Mouse (Mus musculus): ENCODE data around the gene A630089N07Rik.
"Not testable (repeated sequence)": the region's sequence is repeated elsewhere in the genome, so short reads cannot be mapped to it uniquely, and the experiment has no call there.

The A630089N07Rik gene

GRCm38 (mm10) chr16:98081889-98082818 lies at the start of gene A630089N07Rik:
A630089N07Rik (minus strand) TSS chr16:98082450.
- in situ Hi-C loops (cut with MboI; ENCODE audit: low sequenced_read_pairs): not testable (repeated sequence)

DNA sequence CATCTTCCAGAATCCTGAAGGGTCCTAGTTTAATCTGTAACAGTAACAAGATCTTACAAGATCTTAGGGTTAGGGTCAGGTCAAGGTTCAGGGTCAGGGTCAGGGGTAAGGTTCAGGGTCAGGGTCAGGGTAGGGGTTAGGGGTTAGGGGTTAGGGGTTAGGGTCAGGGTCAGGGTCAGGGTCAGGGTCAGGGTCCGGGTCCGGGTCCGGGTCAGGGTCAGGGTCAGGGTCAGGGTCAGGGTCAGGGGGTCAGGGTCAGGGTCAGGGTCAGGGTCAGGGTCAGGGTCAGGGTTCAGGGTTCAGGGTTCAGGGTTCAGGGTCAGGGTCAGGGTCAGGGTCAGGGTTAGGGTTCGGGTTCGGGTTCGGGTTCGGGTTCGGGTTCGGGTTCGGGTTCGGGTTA lies 24.9 kb upstream of the A630089N07Rik start:
- in situ Hi-C loops (cut with MboI; ENCODE audit: low sequenced_read_pairs): no loop called here

DNA sequence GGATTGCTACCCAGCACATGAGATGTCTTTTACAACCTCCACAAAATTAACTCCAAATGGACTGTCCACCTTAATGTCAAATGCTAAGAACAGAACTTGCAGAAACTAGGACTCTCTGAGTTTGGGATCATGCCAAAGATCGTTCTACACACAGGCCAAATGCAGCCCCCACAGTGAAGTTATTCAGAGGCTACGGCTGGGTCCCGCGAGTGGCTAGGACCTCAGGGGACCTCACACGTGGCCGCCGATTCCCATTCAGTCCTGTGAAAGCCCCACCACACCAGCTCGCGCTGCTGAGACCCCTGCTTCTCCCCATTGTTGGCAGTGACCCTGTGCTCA lies 731 bp downstream of the A630089N07Rik start:
- in situ Hi-C loops (cut with MboI; ENCODE audit: low sequenced_read_pairs): not testable (repeated sequence)

DNA sequence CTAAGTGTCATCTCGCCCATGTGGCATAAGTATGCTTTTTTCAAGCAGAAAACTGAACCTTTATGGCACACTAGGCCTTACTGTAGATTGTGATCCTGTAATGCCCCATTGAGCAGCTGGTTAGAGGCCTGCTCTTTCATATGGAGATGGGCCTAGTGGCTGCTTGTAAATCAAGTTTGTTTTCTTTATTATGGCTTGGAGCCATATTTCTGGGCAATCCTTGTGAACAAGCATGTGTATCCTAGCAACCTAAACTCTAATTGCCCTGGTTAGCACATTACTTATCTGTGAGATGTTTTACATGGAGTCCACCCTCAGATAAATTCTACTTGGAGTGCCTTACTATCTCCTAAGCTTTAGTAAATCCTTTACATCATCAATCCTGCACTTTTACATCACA lies 1.1 kb downstream of the A630089N07Rik start:
- in situ Hi-C loops (cut with MboI; ENCODE audit: low sequenced_read_pairs): not testable (repeated sequence)

GRCm38 (mm10) chr16:98079382-98079781 lies 2.9 kb downstream of the A630089N07Rik start:
- in situ Hi-C loops (cut with MboI; ENCODE audit: low sequenced_read_pairs): not testable (repeated sequence)

GRCm38 (mm10) chr16:98041676-98042075 lies 40.6 kb downstream of the A630089N07Rik start:
- in situ Hi-C loops (cut with MboI; ENCODE audit: low sequenced_read_pairs): no loop called here

DNA sequence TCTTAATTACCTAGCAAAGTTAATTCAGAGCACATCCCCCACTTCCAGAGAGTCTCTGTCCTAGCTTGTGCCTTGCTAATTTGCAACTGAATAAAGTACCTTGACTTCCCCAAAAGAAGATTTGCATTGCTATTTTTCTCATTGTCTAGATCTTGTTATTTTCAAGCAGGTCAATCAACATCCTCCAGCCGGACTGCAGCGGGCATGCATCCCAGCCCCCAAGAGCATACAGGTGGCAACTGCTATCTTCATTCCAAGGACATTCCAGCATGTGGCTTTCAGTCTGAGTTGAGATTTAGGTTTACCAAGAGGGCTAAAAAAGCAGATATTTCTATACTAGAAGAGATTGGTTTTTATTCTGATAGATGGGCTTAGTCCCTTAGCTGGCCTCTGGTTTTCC lies 47.3 kb downstream of the A630089N07Rik start:
- in situ Hi-C loops (cut with MboI; ENCODE audit: low sequenced_read_pairs): not testable (repeated sequence)

DNA sequence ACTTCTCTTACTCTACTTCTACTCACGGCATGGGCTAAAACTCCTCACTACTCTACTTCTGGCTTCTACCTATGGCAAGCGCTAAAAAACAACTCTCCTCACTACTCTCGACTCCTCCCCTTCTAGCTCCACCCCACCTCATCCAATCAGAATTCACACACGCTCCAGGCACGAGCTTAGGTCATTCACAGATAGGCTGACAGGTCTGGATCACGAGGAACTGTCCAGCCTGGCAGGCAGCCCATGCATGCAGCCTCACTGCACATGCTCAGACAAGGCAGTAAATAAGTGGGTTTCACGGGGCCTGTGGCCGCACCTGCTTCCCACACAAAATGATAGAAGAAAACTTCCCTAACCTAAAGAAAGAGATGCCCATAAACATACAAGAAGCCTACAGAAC lies 56.1 kb downstream of the A630089N07Rik start:
- in situ Hi-C loops (cut with MboI; ENCODE audit: low sequenced_read_pairs): not testable (repeated sequence)

GRCm38 (mm10) chr16:98022657-98023345 lies 59.4 kb downstream of the A630089N07Rik start:
- in situ Hi-C loops (cut with MboI; ENCODE audit: low sequenced_read_pairs): no loop called here

- in situ Hi-C loops (cut with MboI; ENCODE audit: low sequenced_read_pairs): no loop called here
These were observed 60.2 kb downstream of the A630089N07Rik start for GRCm38 (mm10) chr16:98022081-98022480.

GRCm38 (mm10) chr16:97997383-97997731 lies 84.9 kb downstream of the A630089N07Rik start:
- in situ Hi-C loops (cut with MboI; ENCODE audit: low sequenced_read_pairs): not testable (repeated sequence)

DNA sequence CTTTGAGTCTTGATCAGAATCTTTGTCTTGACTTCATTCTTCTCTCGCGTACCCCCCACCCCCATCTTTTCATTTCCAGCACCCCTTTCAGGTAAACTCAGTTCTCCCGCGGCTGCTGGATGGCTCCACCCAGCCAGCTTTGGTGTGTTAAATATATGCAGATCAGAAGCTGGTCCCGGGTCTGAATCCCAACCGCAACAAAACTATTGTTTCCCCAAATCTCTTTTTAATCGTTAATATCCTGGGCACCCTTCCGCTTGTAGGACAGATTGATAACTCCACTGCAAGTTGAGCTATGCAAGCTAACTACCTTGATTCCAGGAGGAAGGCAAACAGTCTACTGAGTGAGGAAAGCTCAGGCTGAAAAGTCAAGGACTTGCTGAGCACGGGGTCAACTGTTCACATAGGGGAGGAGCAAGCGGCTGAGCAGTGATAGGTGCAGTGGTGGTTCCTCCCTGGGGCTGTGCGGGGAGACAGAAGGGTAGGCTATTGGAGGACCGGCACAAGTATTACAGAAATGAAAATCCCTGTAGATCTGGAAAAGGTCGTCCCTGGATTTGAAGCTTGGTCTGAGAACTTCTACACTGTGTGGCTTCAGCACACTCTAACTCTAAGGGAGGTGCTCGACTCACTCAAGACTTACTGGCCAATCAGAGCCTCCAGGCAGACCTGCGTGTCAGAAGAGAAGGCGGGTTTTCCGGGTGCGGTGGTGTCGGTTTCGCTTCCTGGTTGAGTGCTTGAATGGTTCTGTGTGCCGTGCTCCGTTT lies 85.5 kb downstream of the A630089N07Rik start, which contains the start of gene B230307C23Rik:
Gene B230307C23Rik (plus strand): TSS at position 700 of the 767 bp plus-strand sequence.
- in situ Hi-C loops (cut with MboI; ENCODE audit: low sequenced_read_pairs): no loop called here

GRCm38 (mm10) chr16:97995849-97996615 lies 86.2 kb downstream of the A630089N07Rik start:
- in situ Hi-C loops (cut with MboI; ENCODE audit: low sequenced_read_pairs): no loop called here

DNA sequence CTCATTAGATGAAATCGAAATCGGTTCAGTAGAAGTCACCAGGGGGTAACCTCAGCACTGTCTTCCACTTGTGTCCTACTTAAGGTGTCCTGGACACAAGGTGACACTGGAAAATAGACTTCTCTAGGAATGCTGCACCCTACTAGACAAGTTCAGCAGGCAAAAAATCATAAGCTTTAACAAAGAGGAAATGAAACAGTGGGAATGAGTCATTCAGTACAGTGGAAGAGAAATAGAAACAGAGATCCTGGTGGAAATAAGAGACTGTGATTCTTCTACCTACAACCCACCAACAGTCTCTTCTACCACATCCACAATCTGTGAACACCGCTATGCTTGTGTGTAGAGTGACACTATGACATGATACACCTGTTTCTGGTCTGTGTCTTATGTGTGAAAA lies 89.8 kb downstream of the A630089N07Rik start:
- in situ Hi-C loops (cut with MboI; ENCODE audit: low sequenced_read_pairs): not testable (repeated sequence)

- in situ Hi-C loops (cut with MboI; ENCODE audit: low sequenced_read_pairs): no loop called here
These were observed 90.7 kb downstream of the A630089N07Rik start for GRCm38 (mm10) chr16:97991517-97991916.

- in situ Hi-C loops (cut with MboI; ENCODE audit: low sequenced_read_pairs): no loop called here
These were observed 97.7 kb downstream of the A630089N07Rik start for GRCm38 (mm10) chr16:97984589-97984988.

- in situ Hi-C loops (cut with MboI; ENCODE audit: low sequenced_read_pairs): no loop called here
These were observed 100.9 kb downstream of the A630089N07Rik start for GRCm38 (mm10) chr16:97981362-97981761.

DNA sequence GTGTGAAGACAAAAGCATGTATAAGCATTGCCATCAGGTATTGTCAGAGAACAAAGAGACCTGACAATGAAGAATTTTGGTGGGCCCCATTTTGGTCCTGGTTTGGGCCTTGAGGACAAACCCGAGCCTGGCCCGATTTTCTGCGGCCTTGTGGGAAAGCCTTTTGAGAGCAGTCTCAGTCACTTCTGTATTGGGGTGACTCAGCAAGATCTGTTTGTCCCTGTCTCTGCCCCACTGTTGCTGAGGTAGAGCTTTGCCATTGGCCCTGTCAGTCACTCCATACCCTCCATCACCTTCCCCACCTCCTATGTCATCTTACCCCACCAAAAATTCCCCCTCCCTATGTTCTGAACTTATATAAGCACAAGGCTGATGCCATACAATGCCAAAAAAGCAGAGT lies 104.5 kb downstream of the A630089N07Rik start:
- in situ Hi-C loops (cut with MboI; ENCODE audit: low sequenced_read_pairs): no loop called here

GRCm38 (mm10) chr16:97977277-97977676 lies 105.0 kb downstream of the A630089N07Rik start:
- in situ Hi-C loops (cut with MboI; ENCODE audit: low sequenced_read_pairs): no loop called here

DNA sequence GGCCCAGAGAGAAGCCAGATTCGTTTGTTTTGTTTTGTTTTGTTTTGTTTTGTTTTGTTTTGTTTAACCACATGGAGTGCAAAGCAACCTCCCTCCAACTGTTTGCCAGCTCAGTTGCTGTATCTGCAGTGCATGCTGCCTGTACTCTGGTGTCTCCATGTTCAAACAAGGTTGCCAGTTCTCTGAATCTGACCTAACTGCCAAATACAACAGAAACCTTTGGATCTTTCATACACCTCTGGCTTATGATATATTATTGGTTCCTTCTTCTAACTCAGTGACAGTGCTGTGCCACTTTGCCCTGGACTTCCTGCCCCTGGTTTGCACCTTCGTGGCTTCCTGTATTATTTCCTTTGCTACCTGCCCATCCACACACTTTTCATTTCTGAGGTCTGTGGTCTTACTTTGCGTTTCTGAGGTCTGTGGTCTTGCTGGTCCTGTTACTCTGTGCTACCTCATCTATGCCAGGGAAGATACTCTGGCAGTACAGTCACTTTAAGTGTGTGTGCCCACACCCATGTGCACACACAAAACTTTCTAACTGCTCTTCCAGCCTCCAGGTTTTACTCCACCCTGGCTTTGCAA lies 118.2 kb downstream of the A630089N07Rik start:
- in situ Hi-C loops (cut with MboI; ENCODE audit: low sequenced_read_pairs): no loop called here
